Mouse (Mus musculus) intestine, postnatal 0 days (tissue): ENCODE measurements around the gene Ncor2. TPM values are rescaled to one million over a fixed set of nuclear protein-coding genes. Genes with fewer than 3 reads are reported as not detected.

Experiments used
- ATAC-seq: fragments of 200-750 bp; cut with Nextera tagmentation; 2 replicates; pipeline ENCODE4 v1.8.0; 2017; ENCODE audit warnings: mild to moderate bottlenecking, moderate TSS enrichment, moderate library complexity
- H3K27ac ChIP-seq: fragments of 300-500 bp; sonication (generic); 2 replicates; pipeline ENCODE4 v1.5.1; 2014; ENCODE audit warnings: mild to moderate bottlenecking, low read depth, low read length, moderate library complexity
- H3K27me3 ChIP-seq: fragments of 300-500 bp; sonication (generic); replicated peaks from 2 replicates; pipeline ENCODE4 v1.6.1; 2014; ENCODE audit warnings: low read length, mixed read lengths; ENCODE audit not compliant: control insufficient read depth, insufficient read depth
- H3K36me3 ChIP-seq: fragments of 300-500 bp; sonication (generic); 2 replicates; pipeline ENCODE4 v1.6.1; 2014; ENCODE audit warnings: mild to moderate bottlenecking, moderate library complexity; ENCODE audit not compliant: control insufficient read depth, insufficient read depth
- H3K4me1 ChIP-seq: fragments of 300-500 bp; sonication (generic); replicated peaks from 2 replicates; pipeline ENCODE4 v1.6.1; 2014; ENCODE audit warnings: antibody characterized with exemption, low read length, mixed read lengths; ENCODE audit not compliant: control insufficient read depth, insufficient read depth
- H3K4me2 ChIP-seq: fragments of 300-500 bp; sonication (generic); replicated peaks from 2 replicates; pipeline ENCODE4 v1.6.1; 2014; ENCODE audit warnings: low read depth, mild to moderate bottlenecking, moderate library complexity
- H3K4me3 ChIP-seq: fragments of 300-500 bp; sonication (generic); 2 replicates; pipeline ENCODE4 v1.5.1; 2014; ENCODE audit warnings: low read depth, low read length
- H3K9ac ChIP-seq: fragments of 300-500 bp; sonication (generic); 2 replicates; pipeline ENCODE4 v1.6.1; 2014; ENCODE audit warnings: mild to moderate bottlenecking, low read depth, low read length
- H3K9me3 ChIP-seq: fragments of 300-500 bp; sonication (generic); 2 replicates; pipeline ENCODE4 v1.6.1; 2016; ENCODE audit warnings: mixed run types; ENCODE audit not compliant: control insufficient read depth
- CTCF ChIP-seq: sonication (generic); IDR thresholded peaks from 2 replicates; pipeline ENCODE4 v1.5.1; 2016; ENCODE audit warnings: low read depth, mild to moderate bottlenecking, control low read depth, antibody characterized with exemption, moderate library complexity
- WGBS: fragments of 180-500 bp; shearing (Covaris S2); extraction: QIAGEN DNeasy Blood & Tissue Kit; methylation state at CpG from one replicate; pipeline ENCODE4 v1.1.7; 2014; 5-methylcytosine and 5-hydroxymethylcytosine counted together
- polyA plus RNA-seq: library from polyadenylated mRNA; unstranded; fragments of >200 nt; fragmentation: Nextera tagmentation; extraction: Ambion mirVana; gene quantifications from 2 replicates; pipeline ENCODE4 v1.2.1, GENCODE M21; 2015

The Ncor2 gene
- polyA plus RNA-seq, 1 experiment from 2014 or later: 7.1 TPM

GRCm38 (mm10) chr5:125003873-125004255 lies 175.2 kb downstream of the Ncor2 start:
- Histone ChIP-seq H3K27me3 (peaks cover 14% of the 10 kb centered on the region), H3K36me3 (no peaks in the 10 kb centered on the region), H3K4me3 (peak overlapping the region; percentile 33), H3K4me1 (0 out of 2 replicates have a peak, but pooled peaks cover 7% of the 10 kb centered on the region), H3K27ac (no peak overlapping the region), H3K4me2 (peak overlapping the region; percentile 66), H3K9ac (no peak overlapping the region), H3K9me3 (no peaks in the 10 kb centered on the region)
- no peak for TF ChIP-seq CTCF
- 9% methylated on average over 15 of the region's 15 CpGs for WGBS
- 0 out of 2 replicates have a peak, but pooled peaks have one; percentile 8 for ATAC-seq

- WGBS: 4% methylated on average over 40 of the region's 41 CpGs
- H3K36me3 ChIP-seq: no peaks in the 10 kb centered on the region
- ATAC-seq: peak; percentile 46; the same call in 1 of the 2 replicates
- H3K9ac ChIP-seq: no peak within 1 kb of the TSS
- H3K27ac ChIP-seq: no peak within 1 kb of the TSS
- H3K4me2 ChIP-seq: peak within 1 kb of the TSS; percentile 66
- no peak for TF ChIP-seq CTCF
- no peaks in the 10 kb centered on the region for H3K9me3 ChIP-seq
- 0 out of 2 replicates have a peak, but pooled peaks cover 7% of the 10 kb centered on the region for H3K4me1 ChIP-seq
- peak within 1 kb of the TSS; percentile 33 for H3K4me3 ChIP-seq
- peaks cover 14% of the 10 kb centered on the region for H3K27me3 ChIP-seq
Observed at GRCm38 (mm10) chr5:125002969-125003872, 175.8 kb downstream of the Ncor2 start, which contains the start of gene Rflna. Gene Rflna, plus strand, starts transcription at chr5:125003221.

- no peak overlapping the region for H3K9ac ChIP-seq
- no peaks in the 10 kb centered on the region for H3K9me3 ChIP-seq
- no peak overlapping the region for H3K27ac ChIP-seq
- peaks cover 14% of the 10 kb centered on the region for H3K27me3 ChIP-seq
- no peaks in the 10 kb centered on the region for H3K36me3 ChIP-seq
- no peak for ATAC-seq
- H3K4me1 ChIP-seq: 0 out of 2 replicates have a peak, but pooled peaks cover 7% of the 10 kb centered on the region
- WGBS: 75% methylated on average over 10 of the region's 10 CpGs
- TF ChIP-seq CTCF: no peak
- no peak overlapping the region for H3K4me2 ChIP-seq
- no peak overlapping the region for H3K4me3 ChIP-seq
Observed at GRCm38 (mm10) chr5:125000756-125001250, 178.2 kb downstream of the Ncor2 start.

GRCm38 (mm10) chr5:124997913-124998312 lies 181.1 kb downstream of the Ncor2 start:
- H3K9ac ChIP-seq: no peak overlapping the region
- H3K4me2 ChIP-seq: no peak overlapping the region
- H3K9me3 ChIP-seq: no peaks in the 10 kb centered on the region
- no peak for ATAC-seq
- no peak for TF ChIP-seq CTCF
- no peak overlapping the region for H3K4me3 ChIP-seq
- no peaks in the 10 kb centered on the region for H3K36me3 ChIP-seq
- 80% methylated on average over 4 of the region's 4 CpGs for WGBS
- H3K27me3 ChIP-seq: no peaks in the 10 kb centered on the region
- H3K4me1 ChIP-seq: no peaks in the 10 kb centered on the region
- H3K27ac ChIP-seq: no peak overlapping the region

GRCm38 (mm10) chr5:124996816-124997215 lies 182.2 kb downstream of the Ncor2 start:
- WGBS: 52% methylated on average over 6 of the region's 6 CpGs
- H3K27me3 ChIP-seq: no peaks in the 10 kb centered on the region
- H3K9me3 ChIP-seq: no peaks in the 10 kb centered on the region
- no peaks in the 10 kb centered on the region for H3K4me1 ChIP-seq
- no peak for ATAC-seq
- no peak overlapping the region for H3K4me2 ChIP-seq
- H3K9ac ChIP-seq: no peak overlapping the region
- no peak for TF ChIP-seq CTCF
- no peaks in the 10 kb centered on the region for H3K36me3 ChIP-seq
- H3K27ac ChIP-seq: no peak overlapping the region
- H3K4me3 ChIP-seq: no peak overlapping the region

- ATAC-seq: no peak
- WGBS: 52% methylated on average over 11 of the region's 11 CpGs
Observed at GRCm38 (mm10) chr5:124992891-124993290, 186.1 kb downstream of the Ncor2 start.

More at GRCm38 (mm10) chr5:124992891-124993290, 186.1 kb downstream of the Ncor2 start:
- Histone ChIP-seq H3K4me3 (no peak overlapping the region), H3K36me3 (no peaks in the 10 kb centered on the region), H3K9ac (no peak overlapping the region), H3K27ac (no peak overlapping the region), H3K9me3 (no peaks in the 10 kb centered on the region), H3K4me1 (no peaks in the 10 kb centered on the region), H3K27me3 (no peaks in the 10 kb centered on the region), H3K4me2 (no peak overlapping the region)
- TF ChIP-seq CTCF: no peak
